Mouse (Mus musculus) adrenal gland, postnatal 25 days (tissue): ENCODE results near the gene Ddit4. TPM values are rescaled to one million over a fixed set of nuclear protein-coding genes. Genes with fewer than 3 reads are reported as not detected.

Experiments
- DNase-seq: peaks from one replicate; pipeline ENCODE4 v3.0.0; 2021; ENCODE audit warnings: mixed read lengths
- total RNA-seq: library from RNA; stranded (reverse); gene quantifications from 2 replicates; pipeline ENCODE4 v1.2.3, GENCODE M21; 2021

Gene Ddit4
- total RNA-seq, 1 experiment from 2014 or later: 35.7 TPM

GRCm38 (mm10) chr10:59972534-59972933 is 20.9 kb upstream of the Ddit4 start:
- no peak for DNase-seq

- DNase-seq: no peak
Observed at GRCm38 (mm10) chr10:59971813-59972212, 20.2 kb upstream of the Ddit4 start.

DNA sequence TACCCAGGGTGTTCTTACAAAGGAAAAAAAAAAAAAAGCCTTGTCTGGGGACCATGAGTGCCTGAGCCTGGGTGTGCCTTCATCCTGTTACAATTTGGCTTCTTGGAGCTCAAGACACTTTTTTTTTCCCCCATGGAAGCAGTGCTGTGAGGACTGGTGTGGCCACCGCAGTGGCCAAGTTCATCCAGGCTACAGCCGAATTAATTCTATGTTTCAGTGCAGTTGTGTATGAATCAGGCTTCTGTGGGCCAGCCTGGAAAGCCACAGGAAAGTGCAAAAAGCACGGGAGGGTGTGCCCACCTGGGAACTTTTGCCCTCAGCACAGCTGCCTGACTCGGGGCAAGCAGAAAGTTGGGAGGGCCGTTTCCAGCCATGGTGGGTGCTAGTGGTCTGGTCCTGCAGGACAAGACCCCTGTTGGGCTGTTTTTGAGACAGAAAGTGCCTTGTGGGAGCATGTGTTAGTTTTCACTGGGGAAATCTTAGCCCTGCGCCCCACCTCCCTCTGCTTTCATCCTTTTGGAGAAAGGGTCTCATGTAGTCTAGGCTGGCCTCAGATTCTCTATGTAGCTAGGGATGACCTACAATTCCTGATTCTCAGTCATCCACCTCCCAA is 18.9 kb upstream of the Ddit4 start:
- no peak for DNase-seq

DNA sequence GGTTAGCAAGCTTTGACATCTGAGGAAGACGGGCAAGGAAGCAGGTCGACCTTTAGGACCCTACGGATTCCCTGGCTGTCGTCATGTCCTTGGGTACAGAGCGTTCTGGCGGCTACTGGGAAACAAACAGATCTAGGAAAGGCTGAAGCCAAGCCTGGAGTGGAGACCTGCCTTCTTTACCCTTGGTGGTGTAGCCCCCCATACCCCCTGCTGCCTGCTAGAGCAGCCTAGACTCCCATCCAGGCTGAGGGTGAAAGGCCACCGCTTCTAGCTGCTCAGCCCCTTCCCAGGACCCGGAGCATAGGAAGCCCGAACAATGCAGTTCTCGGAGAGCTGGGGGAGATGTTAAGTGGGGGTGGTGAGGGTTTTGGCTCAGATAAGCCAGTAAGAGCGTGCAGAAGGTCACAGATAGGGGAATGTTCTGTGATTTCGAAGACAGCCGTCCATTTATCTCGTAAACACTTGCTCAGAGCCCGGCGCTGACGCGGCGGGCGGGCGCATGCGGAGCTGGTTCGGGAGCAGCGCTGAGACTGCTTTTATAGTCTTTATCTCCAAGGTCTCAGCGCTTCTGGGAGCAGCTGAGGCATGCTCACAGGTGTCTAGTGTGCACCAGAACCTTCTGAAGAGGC is 18.3 kb upstream of the Ddit4 start:
- DNase-seq: peak; percentile 52

DNA sequence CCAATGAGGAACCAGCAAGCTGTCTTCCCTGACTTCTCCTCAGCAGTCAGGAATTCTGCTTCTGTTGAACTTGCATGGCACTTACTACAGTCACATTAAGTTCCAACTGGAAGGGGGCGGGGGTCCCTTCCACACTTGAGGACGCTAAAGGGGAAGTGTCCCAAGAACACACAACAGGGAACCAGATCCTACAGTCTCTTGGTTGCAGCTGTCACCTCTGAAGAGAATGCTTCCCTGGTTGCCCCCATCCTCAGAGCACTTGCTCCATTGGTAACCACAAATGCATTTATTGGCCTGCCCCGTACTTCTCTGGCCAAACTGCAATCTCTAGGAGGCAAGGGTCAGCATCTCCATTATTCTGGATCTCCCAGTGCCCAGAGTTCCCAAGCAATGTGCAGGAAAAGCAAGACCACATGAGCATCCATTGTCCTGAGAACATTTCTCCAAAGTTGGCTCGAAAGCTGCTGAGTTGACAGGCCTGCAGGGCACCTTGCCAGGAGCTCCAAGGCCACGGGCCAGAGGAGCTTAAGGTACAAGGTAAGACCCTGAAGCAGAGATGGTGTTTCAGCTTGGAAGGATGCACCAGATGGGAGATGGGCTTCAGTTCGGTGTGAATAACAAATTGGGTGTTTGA is 15.8 kb upstream of the Ddit4 start:
- DNase-seq: peak; percentile 74

- no peak for DNase-seq
Observed at GRCm38 (mm10) chr10:59966743-59967142, 15.1 kb upstream of the Ddit4 start.

GRCm38 (mm10) chr10:59965788-59966187 is 14.2 kb upstream of the Ddit4 start:
- no peak for DNase-seq

DNA sequence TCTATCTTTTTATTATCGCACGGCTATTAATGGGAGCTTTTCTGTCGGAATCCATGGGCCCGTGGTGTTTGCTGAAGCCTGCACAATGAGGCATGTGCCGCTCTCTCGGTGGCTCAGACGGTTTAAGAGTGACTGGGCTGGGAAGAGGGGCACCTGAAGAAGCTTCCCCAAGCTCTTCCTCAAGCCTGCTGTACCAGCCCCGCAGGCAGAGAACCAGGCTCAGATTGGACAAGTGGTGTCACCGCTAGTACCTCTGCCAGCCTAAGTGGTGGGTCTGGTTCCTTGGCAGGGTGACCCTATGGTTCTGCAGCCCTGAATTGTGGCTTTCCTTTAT is 13.7 kb upstream of the Ddit4 start:
- no peak for DNase-seq

DNA sequence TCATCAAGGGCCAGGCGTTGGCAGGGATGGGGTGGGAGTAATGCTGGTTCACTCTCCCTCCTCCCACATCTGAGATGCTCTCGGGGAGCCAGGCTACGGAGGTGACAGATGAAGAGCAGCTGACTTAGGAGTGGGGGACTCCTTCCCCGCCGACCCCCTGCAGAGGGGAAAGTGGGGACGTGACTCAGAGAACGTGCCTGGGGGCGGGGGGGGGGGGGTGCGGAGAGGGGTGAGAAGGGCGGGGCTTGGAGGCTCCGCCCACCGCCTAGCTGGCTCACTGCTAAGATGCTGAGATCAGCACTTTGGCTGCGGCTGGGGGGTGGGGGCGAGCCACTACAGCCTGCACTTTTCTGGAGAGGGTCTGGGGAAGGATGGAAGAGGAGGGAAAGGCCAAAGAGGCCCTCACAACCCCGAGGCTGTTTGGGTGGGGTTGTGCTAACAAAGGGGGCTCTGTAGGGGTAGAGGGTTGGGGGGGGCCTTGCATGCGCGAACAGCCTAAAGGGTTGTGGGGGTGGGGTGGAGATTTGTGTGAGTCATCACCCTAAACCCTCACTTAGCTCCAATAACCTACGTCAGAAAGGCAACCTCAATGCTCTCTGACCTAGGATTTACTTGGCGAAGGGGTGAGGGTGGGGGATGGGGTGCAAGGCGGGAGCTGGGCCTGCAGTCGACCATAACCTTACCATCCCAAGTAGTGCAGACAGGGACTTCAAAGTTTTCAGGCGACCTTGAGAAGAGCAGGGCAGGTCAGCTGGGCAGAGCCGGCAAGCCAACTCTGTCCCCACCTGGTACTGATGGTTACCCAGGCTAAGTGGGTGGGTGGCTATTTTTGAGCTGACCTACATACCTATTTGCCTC is 13.1 kb upstream of the Ddit4 start:
- no peak for DNase-seq

- DNase-seq: no peak
Observed at GRCm38 (mm10) chr10:59963609-59964008, 12.0 kb upstream of the Ddit4 start.

- DNase-seq: no peak
Observed at GRCm38 (mm10) chr10:59959517-59959916, 7.9 kb upstream of the Ddit4 start.

GRCm38 (mm10) chr10:59958458-59958857 is 6.8 kb upstream of the Ddit4 start:
- DNase-seq: no peak

- no peak for DNase-seq
Observed at GRCm38 (mm10) chr10:59957171-59958149, 5.8 kb upstream of the Ddit4 start.

DNA sequence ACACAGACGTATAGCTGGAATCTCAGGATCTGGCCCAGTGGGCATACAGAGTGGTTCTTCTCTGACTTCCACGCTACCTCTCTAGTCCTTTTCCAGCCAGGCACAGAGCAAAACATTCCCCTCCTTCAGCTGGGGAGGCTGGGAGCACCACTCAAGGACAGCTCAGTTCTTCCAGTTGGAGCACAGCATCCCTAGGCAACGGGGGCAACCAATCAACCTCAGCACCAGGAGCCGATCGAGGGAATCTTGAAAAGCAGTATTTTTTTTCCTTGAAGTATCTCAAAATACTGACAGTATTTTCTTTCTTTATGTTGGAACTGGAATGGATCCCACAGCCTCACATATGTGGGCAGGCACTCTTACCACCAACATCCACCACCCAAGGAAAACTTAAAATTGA is 5.0 kb upstream of the Ddit4 start:
- DNase-seq: no peak

DNA sequence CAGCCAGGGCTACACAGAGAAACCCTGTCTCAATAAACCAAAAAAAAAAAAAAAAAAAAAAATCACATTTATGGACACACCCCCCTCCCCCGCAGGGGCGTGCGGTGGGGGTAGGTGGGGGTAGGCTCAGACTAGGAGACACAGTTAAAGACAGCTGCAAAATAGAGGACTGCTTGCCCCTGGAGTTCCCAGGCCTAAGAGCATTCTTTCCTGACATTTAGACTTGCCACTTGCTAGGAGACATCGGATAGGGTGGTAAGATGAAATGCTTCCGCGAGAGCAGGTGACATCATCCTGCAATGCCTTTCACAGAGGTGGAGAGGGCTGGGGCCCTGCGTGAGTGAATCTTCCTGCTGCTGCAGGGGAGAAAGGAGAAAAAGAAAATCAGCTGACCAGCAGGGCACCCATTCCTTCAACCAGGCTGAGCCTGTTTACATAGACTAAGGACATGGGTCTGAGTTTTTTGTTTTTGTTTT is 2.0 kb upstream of the Ddit4 start:
- DNase-seq: no peak

- DNase-seq: no peak
Observed at GRCm38 (mm10) chr10:59952781-59953563, 1.3 kb upstream of the Ddit4 start.

DNA sequence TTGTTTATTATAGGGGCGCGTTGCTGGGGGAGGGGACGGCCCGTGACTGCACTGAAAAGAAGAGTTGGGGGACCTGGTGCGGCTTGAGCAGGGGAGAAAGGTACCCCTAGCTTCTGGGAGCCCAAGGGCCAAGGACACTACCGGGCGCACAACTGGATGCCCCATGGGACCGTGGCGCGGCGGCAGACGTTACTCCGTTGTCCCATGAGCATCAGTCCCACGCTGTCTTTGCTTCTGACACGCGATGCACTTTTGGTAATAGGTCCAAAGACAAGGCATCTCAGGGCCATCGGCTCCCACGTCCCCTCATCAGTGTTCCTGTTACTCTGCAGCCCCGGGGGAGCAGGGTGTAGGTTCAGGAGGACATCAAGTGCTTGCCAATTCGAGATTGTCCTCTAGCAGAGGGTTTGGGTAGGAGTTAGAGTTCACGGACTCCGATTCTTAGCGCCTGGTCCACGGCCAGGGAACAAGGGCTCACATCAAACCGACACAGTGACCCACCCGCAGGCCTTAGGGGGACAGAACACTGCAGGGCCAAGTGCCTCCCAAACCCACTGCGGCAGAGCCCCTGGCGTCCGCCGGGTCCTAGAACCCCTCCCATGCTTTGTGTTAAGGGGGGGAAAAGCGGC is 632 bp upstream of the Ddit4 start:
- DNase-seq: peak; percentile 57

- DNase-seq: peak; percentile 81
Observed at GRCm38 (mm10) chr10:59950716-59951191, 880 bp downstream of the Ddit4 start.

- DNase-seq: no peak
Observed at GRCm38 (mm10) chr10:59949783-59950605, 1.6 kb downstream of the Ddit4 start.
